Mouse (Mus musculus): ENCODE data around the gene Sv2b.

DNA sequence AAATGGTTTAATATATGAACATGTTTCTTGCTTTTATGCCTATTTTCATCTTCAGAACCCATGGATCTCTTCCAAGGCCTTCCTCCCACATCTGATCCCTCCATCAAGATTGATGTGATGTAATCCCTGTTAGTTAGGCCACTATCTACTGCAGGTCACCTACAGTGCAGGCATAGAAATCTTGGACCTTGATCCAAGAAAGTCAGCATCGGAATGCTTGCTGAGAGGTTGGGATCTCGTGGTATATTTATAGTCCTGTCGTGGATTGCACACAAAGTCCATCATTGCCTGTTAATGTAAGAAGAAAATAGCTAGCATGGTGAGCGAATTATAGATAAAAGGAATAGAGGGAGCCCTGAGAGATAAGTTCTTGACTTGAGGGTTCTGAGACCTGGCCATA, 223.6 kb downstream of the Sv2b start:
- no peak for TF ChIP-seq POLR2A (IDR thresholded peaks at IDR 0.05; ENCODE audit: low read depth, low read length)
- no peak for TF ChIP-seq CTCF (conservative IDR thresholded peaks at IDR 0.05; ENCODE audit: insufficient read depth, insufficient read length, low read depth, low read length)
